Mouse (Mus musculus): ENCODE measurements around the gene Gpr88. TPM values are rescaled to one million over a fixed set of nuclear protein-coding genes. Genes with fewer than 3 reads are reported as not detected.
A peak's percentile ranks its signal among the peaks of the same experiment; 100 is the strongest.
"Not testable (repeated sequence)": the region's sequence is repeated elsewhere in the genome, so short reads cannot be mapped to it uniquely, and the experiment has no call there.

The Gpr88 gene
- polyA plus RNA-seq, 1 experiment from 2014 or later, result 2.7 TPM

DNA sequence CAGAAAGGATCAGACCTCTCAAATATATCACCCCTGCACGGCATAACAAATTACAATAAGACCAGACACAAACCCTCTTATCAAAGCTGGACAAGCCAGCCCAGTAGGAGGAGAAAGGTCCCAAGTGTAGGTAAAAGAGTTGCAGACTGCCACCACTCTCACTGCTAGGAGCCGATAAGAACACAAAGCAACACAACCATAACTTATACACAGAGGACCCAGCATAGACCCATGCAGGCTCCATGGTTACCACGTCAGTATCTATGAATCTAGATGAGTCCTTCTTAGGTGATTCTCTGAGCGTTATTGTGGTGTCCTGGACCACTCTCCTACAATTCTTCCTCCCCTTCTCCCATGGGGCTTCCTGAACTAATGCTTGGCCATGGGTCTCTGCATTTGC is 24.0 kb downstream of the Gpr88 start:
- H3K4me1 ChIP-seq (ENCODE audit: control insufficient read depth, insufficient read depth, low read length), result peaks cover 2% of the 10 kb centered on the region; the same call in 1 of the 2 replicates
- no peaks in the 10 kb centered on the region for H3K27me3 ChIP-seq (ENCODE audit: control insufficient read depth, insufficient read depth, low read depth, low read length)
- H3K4me2 ChIP-seq (ENCODE audit: low read length), result no peak overlapping the region
- no peaks in the 10 kb centered on the region for H3K36me3 ChIP-seq (ENCODE audit: control insufficient read depth, insufficient read depth, low read length)
- 65% methylated on average over 4 of the region's 4 CpGs for WGBS
- H3K9ac ChIP-seq (ENCODE audit: low read depth, low read length), result no peak overlapping the region
- peak; percentile 55; the same call in 1 of the 2 replicates for ATAC-seq
- no peaks in the 10 kb centered on the region for H3K9me3 ChIP-seq (replicated peaks; ENCODE audit: control insufficient read depth, low read length, poor library complexity, severe bottlenecking)
- no peak overlapping the region for H3K27ac ChIP-seq (ENCODE audit: low read length)
- no peak overlapping the region for H3K4me3 ChIP-seq (ENCODE audit: low read depth, low read length)

DNA sequence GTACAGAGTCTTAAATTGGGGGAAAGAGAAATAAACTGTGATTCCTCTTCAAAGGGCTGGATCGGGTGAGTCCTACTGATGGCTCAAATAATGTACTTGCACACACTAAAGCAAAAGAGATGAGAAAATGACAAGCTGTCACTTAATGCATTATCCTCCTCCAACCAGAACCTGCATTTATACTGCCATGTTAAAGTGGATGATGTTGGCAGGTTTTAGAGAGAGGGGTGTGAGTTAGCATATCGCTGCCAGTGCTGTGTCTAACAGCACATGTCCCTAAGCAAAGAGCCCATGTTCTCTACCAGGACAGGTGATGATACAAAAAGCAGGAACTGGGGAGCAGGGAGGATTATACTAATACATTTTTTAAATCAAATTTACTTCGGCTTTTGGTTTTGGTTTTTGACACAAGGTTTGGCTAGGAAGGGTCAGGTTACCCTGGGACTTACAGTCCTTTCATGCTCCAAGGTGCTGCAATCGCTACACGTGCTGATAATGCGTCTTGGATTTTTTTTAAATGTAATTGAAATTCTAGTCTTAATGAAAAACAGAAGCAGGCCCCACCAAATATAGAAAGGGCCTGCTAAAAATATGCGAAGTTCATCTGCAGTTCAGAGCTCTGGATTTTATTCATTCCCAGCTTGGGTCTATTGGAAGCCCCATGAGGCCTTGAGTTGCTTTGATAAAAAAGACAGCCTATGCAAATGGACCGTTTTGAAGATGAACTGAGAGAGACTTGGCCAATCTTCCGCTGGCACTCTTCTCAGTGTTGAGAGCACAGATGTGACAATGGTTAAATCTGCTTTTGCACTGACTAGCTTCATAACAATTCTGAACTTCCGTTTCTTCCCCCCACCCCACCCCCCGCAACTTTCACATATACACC is 24.7 kb downstream of the Gpr88 start:
- Histone ChIP-seq H3K4me1 (ENCODE audit: control insufficient read depth, insufficient read depth, low read length) (peaks cover 2% of the 10 kb centered on the region; the same call in 1 of the 2 replicates), H3K4me3 (ENCODE audit: low read depth, low read length) (no peak overlapping the region), H3K36me3 (ENCODE audit: control insufficient read depth, insufficient read depth, low read length) (no peaks in the 10 kb centered on the region), H3K9ac (ENCODE audit: low read depth, low read length) (no peak overlapping the region), H3K9me3 (replicated peaks; ENCODE audit: control insufficient read depth, low read length, poor library complexity, severe bottlenecking) (no peaks in the 10 kb centered on the region), H3K27me3 (ENCODE audit: control insufficient read depth, insufficient read depth, low read depth, low read length) (no peaks in the 10 kb centered on the region), H3K4me2 (ENCODE audit: low read length) (no peak overlapping the region), H3K27ac (ENCODE audit: low read length) (no peak overlapping the region)
- peak; percentile 55; the same call in 1 of the 2 replicates for ATAC-seq
- WGBS, result 35% methylated on average over 11 of the region's 11 CpGs

DNA sequence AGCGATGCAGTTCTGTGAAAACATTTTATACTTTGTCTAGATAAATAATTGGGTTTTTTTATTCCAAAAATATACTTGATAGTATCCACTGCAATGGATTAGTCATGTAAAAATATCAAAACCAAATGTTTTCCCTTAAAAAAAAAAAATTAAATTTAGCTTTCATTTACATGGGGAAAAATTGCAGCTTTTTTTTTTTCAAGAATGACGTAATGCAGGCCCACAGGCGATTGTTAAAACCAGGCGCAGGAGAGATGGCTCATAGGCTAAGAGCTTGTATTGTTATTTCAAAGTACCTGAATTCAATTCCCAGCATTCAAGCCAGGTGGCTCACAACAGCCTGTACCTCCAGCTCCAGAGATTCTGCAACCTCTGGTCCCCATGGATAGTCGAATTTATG is 25.9 kb downstream of the Gpr88 start:
- ATAC-seq, result no peak
- Histone ChIP-seq H3K27me3 (ENCODE audit: control insufficient read depth, insufficient read depth, low read depth, low read length) (no peaks in the 10 kb centered on the region), H3K4me2 (ENCODE audit: low read length) (no peak overlapping the region), H3K9me3 (replicated peaks; ENCODE audit: control insufficient read depth, low read length, poor library complexity, severe bottlenecking) (no peaks in the 10 kb centered on the region), H3K36me3 (ENCODE audit: control insufficient read depth, insufficient read depth, low read length) (no peaks in the 10 kb centered on the region), H3K4me1 (ENCODE audit: control insufficient read depth, insufficient read depth, low read length) (peaks cover 3% of the 10 kb centered on the region; the same call in 1 of the 2 replicates), H3K27ac (ENCODE audit: low read length) (no peak overlapping the region), H3K9ac (ENCODE audit: low read depth, low read length) (no peak overlapping the region), H3K4me3 (ENCODE audit: low read depth, low read length) (no peak overlapping the region)
- WGBS, result 78% methylated on average over 5 of the region's 5 CpGs

DNA sequence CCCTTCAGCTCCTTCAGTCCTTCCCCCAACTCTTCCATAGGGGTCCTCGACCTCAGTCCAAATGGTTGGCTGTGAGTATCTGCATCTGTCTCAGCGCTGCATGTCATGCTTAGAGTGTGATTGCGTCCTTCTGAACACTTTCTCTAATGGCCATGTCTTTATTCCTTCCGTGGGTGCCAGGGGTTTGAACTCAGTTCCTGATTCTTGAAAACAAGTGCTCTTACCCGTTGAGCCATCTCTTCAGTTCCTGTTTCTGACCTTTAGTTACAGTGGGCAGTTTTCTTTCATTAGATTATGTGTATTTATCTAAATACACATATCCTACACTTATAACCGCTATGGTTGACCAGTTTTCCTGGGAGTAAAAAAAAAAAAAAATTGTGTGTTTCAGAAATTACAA is 26.4 kb downstream of the Gpr88 start:
- Histone ChIP-seq H3K4me1 (ENCODE audit: control insufficient read depth, insufficient read depth, low read length) (peaks cover 4% of the 10 kb centered on the region; the same call in 1 of the 2 replicates), H3K9ac (ENCODE audit: low read depth, low read length) (no peak overlapping the region), H3K9me3 (replicated peaks; ENCODE audit: control insufficient read depth, low read length, poor library complexity, severe bottlenecking) (no peaks in the 10 kb centered on the region), H3K27ac (ENCODE audit: low read length) (no peak overlapping the region), H3K27me3 (ENCODE audit: control insufficient read depth, insufficient read depth, low read depth, low read length) (no peaks in the 10 kb centered on the region), H3K4me2 (ENCODE audit: low read length) (no peak overlapping the region), H3K4me3 (ENCODE audit: low read depth, low read length) (no peak overlapping the region), H3K36me3 (ENCODE audit: control insufficient read depth, insufficient read depth, low read length) (no peaks in the 10 kb centered on the region)
- ATAC-seq, result no peak
- 89% methylated on average over 6 of the region's 6 CpGs for WGBS

DNA sequence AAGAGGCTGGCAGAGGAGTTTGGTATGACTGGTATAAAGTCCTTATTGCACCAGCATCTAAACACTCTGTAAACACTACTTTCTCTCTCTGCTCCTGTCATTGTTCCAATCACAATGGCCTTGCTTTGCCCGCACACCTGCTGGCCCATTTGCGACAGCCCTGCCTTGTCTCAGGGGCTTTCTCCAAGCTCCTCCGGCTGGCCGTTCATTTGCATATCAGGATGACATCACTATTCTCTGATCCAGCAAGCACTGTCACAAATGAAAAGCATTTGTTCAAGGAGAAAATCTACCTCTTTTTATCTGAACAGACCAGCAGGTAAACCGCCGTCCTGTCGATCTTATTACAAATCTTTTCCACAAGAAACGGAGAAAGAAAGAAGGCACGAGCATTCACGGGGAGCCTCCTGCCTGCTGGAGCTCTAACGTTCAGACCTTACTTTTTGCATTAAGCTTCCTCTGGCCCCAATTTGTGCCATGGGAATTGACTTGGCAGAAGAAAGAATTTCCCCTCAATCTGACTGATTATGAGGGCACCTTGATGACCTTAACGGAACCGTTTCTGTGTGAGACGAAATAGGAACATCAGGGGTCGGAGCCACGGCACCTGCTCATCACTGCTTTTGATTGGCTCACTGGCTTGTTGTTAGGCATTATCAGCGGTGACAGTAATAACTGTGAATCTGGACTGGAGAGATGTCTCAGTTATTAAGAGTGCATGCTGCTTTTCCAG is 30.6 kb downstream of the Gpr88 start:
- Histone ChIP-seq H3K27me3 (ENCODE audit: control insufficient read depth, insufficient read depth, low read depth, low read length) (no peaks in the 10 kb centered on the region), H3K36me3 (ENCODE audit: control insufficient read depth, insufficient read depth, low read length) (no peaks in the 10 kb centered on the region), H3K4me2 (ENCODE audit: low read length) (peak overlapping the region; percentile 58), H3K9me3 (replicated peaks; ENCODE audit: control insufficient read depth, low read length, poor library complexity, severe bottlenecking) (no peaks in the 10 kb centered on the region), H3K27ac (ENCODE audit: low read length) (no peak overlapping the region), H3K9ac (ENCODE audit: low read depth, low read length) (peak overlapping the region; percentile 21; the same call in 1 of the 2 replicates), H3K4me3 (ENCODE audit: low read depth, low read length) (peak overlapping the region; percentile 36), H3K4me1 (ENCODE audit: control insufficient read depth, insufficient read depth, low read length) (peaks cover 2% of the 10 kb centered on the region; the same call in 1 of the 2 replicates)
- WGBS, result 11% methylated on average over 17 of the region's 17 CpGs
- ATAC-seq, result peak; percentile 76; the same call in 1 of the 2 replicates

DNA sequence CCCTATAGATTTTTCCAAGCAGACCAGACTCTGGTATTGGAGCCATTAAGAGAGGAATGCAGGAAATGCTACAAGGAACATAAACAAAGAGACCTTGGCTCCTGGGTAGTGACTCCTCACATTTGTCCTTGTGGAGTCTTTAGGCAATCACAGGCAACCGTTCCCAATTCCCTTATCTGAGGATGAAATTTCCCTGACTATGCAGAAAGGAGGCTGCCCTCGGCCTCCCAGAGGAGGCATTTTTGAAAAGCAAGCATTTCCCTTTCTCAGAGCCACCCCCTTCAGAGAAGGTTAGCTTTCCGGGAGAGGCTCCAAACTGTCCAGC is 31.7 kb downstream of the Gpr88 start:
- no peak overlapping the region for H3K4me3 ChIP-seq (ENCODE audit: low read depth, low read length)
- 35% methylated on average over 3 of the region's 3 CpGs for WGBS
- no peaks in the 10 kb centered on the region for H3K36me3 ChIP-seq (ENCODE audit: control insufficient read depth, insufficient read depth, low read length)
- H3K27me3 ChIP-seq (ENCODE audit: control insufficient read depth, insufficient read depth, low read depth, low read length), result no peaks in the 10 kb centered on the region
- no peak overlapping the region for H3K4me2 ChIP-seq (ENCODE audit: low read length)
- ATAC-seq, result no peak
- no peak overlapping the region for H3K9ac ChIP-seq (ENCODE audit: low read depth, low read length)
- H3K4me1 ChIP-seq (ENCODE audit: control insufficient read depth, insufficient read depth, low read length), result peaks cover 2% of the 10 kb centered on the region; the same call in 1 of the 2 replicates
- H3K27ac ChIP-seq (ENCODE audit: low read length), result no peak overlapping the region
- H3K9me3 ChIP-seq (replicated peaks; ENCODE audit: control insufficient read depth, low read length, poor library complexity, severe bottlenecking), result no peaks in the 10 kb centered on the region

DNA sequence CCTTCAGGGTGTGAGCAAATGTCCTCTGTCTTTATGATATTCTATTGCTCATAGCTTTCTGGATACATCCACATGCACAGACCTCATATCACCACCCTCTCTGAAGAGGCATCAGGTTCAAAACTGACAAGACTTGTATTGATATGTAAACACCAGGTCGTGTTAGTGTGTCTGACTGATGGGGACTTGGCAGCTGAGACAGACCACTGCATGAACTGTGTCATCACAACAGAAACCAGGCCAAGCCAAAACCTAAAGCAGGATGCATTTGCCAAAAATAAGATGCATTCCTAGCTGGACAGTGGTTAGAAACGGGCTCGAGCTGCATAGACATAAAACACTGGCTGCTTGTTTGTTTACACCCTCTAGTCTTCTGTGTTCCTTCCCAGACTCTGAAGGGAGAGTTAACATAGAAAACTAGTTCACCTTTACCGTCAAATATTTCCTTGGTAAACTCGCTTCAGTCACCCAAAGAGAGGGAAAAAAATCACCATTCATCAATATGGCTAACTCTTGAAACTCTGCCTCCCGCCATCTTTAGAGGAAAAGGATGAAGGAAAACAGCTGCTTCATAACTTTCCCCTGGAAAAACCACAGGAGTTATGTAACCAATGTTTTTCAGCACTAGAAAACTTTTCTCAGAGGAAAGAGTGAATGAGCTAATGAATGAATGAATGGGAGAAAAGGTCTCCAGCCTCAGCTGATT is 32.2 kb downstream of the Gpr88 start:
- H3K4me2 ChIP-seq (ENCODE audit: low read length), result no peak overlapping the region
- H3K36me3 ChIP-seq (ENCODE audit: control insufficient read depth, insufficient read depth, low read length), result no peaks in the 10 kb centered on the region
- no peak overlapping the region for H3K27ac ChIP-seq (ENCODE audit: low read length)
- no peak overlapping the region for H3K9ac ChIP-seq (ENCODE audit: low read depth, low read length)
- no peaks in the 10 kb centered on the region for H3K9me3 ChIP-seq (replicated peaks; ENCODE audit: control insufficient read depth, low read length, poor library complexity, severe bottlenecking)
- no peaks in the 10 kb centered on the region for H3K27me3 ChIP-seq (ENCODE audit: control insufficient read depth, insufficient read depth, low read depth, low read length)
- no peak for ATAC-seq
- 81% methylated on average over 6 of the region's 6 CpGs for WGBS
- peaks cover 2% of the 10 kb centered on the region; the same call in 1 of the 2 replicates for H3K4me1 ChIP-seq (ENCODE audit: control insufficient read depth, insufficient read depth, low read length)
- H3K4me3 ChIP-seq (ENCODE audit: low read depth, low read length), result no peak overlapping the region

DNA sequence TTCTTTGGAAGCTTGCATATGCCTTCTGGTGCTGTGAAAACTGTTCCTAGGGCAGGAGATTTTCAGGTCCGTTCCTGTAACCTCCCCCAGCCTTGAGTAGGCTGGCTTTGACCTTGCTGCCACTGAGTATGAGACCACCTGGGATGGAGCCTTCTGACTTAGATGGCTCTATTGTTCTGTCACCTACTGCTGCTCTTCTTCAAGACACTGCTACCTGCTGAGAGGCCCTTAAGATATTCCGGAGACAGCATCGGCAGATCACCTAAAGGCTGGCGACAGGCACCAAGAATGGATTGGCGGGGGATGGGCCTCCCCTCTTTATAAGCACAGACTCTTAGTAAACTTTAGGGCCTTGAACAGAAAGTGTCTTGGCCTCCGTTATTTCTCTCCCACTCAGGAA is 35.9 kb downstream of the Gpr88 start:
- H3K9me3 ChIP-seq (replicated peaks; ENCODE audit: control insufficient read depth, low read length, poor library complexity, severe bottlenecking); H3K36me3 ChIP-seq (ENCODE audit: control insufficient read depth, insufficient read depth, low read length); H3K4me3 ChIP-seq (ENCODE audit: low read depth, low read length); H3K4me1 ChIP-seq (ENCODE audit: control insufficient read depth, insufficient read depth, low read length); H3K4me2 ChIP-seq (ENCODE audit: low read length); ATAC-seq; H3K27me3 ChIP-seq (ENCODE audit: control insufficient read depth, insufficient read depth, low read depth, low read length); H3K27ac ChIP-seq (ENCODE audit: low read length); H3K9ac ChIP-seq (ENCODE audit: low read depth, low read length): not testable (repeated sequence)
- WGBS, result 61% methylated on average over 6 of the region's 6 CpGs
